Mouse (Mus musculus): ENCODE data around the gene Kif5a.

DNA sequence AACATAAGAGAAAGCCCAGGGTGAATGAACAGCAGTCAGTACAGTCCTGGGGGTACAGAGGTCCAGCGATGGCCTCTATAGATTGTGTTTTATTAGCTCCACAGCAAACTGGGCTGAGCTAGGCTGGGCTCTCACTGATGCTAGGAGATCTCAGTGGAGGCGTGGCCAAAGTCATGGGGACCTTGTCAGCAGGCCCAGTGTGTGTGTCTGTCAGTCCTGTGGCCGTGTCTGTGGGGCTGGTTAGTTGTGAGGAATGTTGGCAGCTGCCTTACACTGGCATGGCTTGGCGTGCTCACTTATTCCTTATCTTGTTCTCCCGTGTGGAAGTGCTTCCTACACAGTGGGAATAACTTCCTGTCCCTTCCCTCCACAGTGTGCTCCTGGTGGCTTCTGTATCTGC, 5.3 kb upstream of the Kif5a start:
- TF ChIP-seq CTCF (IDR thresholded peaks at IDR 0.05; ENCODE audit: borderline replicate concordance, insufficient read depth, low read depth, low read length): no peak
- TF ChIP-seq POLR2A (IDR thresholded peaks at IDR 0.05; ENCODE audit: borderline replicate concordance, insufficient read depth, low read length): no peak

Measured in cerebellum, adult 2 months (tissue).